Mouse (Mus musculus) CH12.LX (cell line): ENCODE measurements around the gene Scnn1g. TPM values are rescaled to one million over a fixed set of nuclear protein-coding genes. Genes with fewer than 3 reads are reported as not detected.

Source experiments
- DNase-seq: peaks from one replicate; pipeline ENCODE4 v3.0.0-alpha.2; 2013; ENCODE audit errors: extremely low read depth
- H3K27ac ChIP-seq: 2 replicates; pipeline ENCODE4 v1.5.1; 2012; ENCODE audit warnings: low read depth, mild to moderate bottlenecking, control low read depth, moderate library complexity; ENCODE audit not compliant: insufficient read depth
- H3K27me3 ChIP-seq: replicated peaks from 2 replicates; pipeline ENCODE3; 2012; ENCODE audit warnings: inconsistent platforms
- H3K36me3 ChIP-seq, 2 experiments: replicated peaks in 1 of 2; 2 replicates each; pipeline versions ENCODE3 to v1.6.1; 2012; ENCODE audit warnings: inconsistent platforms in 1 of 2, low read length in 1 of 2, mild to moderate bottlenecking in 1 of 2, mixed read lengths in 1 of 2, moderate library complexity in 1 of 2; ENCODE audit not compliant: control insufficient read depth in 1 of 2, insufficient read depth in 1 of 2
- H3K4me1 ChIP-seq, 2 experiments: 2 replicates each; pipeline ENCODE4 v1.6.1; 2012; ENCODE audit warnings: inconsistent platforms in 1 of 2, moderate library complexity in 1 of 2; ENCODE audit not compliant: insufficient read depth in 2 of 2, control insufficient read depth in 1 of 2
- H3K4me2 ChIP-seq: 2 replicates; pipeline ENCODE4 v1.6.1; 2012; ENCODE audit warnings: low read depth, mild to moderate bottlenecking, control low read depth; ENCODE audit not compliant: poor library complexity, insufficient read depth, severe bottlenecking
- H3K4me3 ChIP-seq, 3 experiments: fragments of 150-350 bp in 1 of 3; sonication (generic) in 1 of 3; replicated peaks in 1 of 3; 2 replicates each; pipeline versions ENCODE3 to v1.5.1; 2011 to 2012; ENCODE audit warnings: low read depth in 2 of 3, low read length in 2 of 3, mild to moderate bottlenecking in 2 of 3, moderate library complexity in 2 of 3, control low read depth in 1 of 3, improper control_type of control experiment in 1 of 3, inconsistent platforms in 1 of 3, mixed read lengths in 1 of 3; ENCODE audit not compliant: poor library complexity in 1 of 3
- H3K79me2 ChIP-seq: replicated peaks from 2 replicates; pipeline ENCODE4 v1.6.1; 2012; ENCODE audit warnings: mild to moderate bottlenecking, moderate library complexity; ENCODE audit not compliant: control insufficient read depth, poor library complexity, insufficient read depth, severe bottlenecking; ENCODE audit errors: extremely low read depth
- H3K9ac ChIP-seq: 2 replicates; pipeline ENCODE4 v1.6.1; 2012; ENCODE audit warnings: low read depth, mild to moderate bottlenecking, control low read depth, moderate library complexity; ENCODE audit not compliant: insufficient read depth
- H3K9me3 ChIP-seq: replicated peaks from 2 replicates; pipeline ENCODE3; 2012; ENCODE audit warnings: low read length, inconsistent platforms, mixed read lengths
- BHLHE40 ChIP-seq: IDR thresholded peaks from 2 replicates; pipeline ENCODE4 v1.6.1; 2011; ENCODE audit warnings: mild to moderate bottlenecking, low read depth, low read length, improper control_type of control experiment
- CHD2 ChIP-seq: IDR thresholded peaks from 2 replicates; pipeline ENCODE4 v1.6.1; 2011; ENCODE audit warnings: low read length, improper control_type of control experiment
- CTCF ChIP-seq, 2 experiments: IDR thresholded peaks in 1 of 2; conservative IDR thresholded peaks in 1 of 2; 2 replicates each; pipeline ENCODE4 v1.5.1; 2011 to 2012; ENCODE audit warnings: low read depth in 2 of 2, low read length in 2 of 2, improper control_type of control experiment in 1 of 2, inconsistent platforms in 1 of 2, mild to moderate bottlenecking in 1 of 2, moderate library complexity in 1 of 2
- E2F4 ChIP-seq: IDR thresholded peaks from 2 replicates; pipeline ENCODE4 v1.6.1; 2011; ENCODE audit warnings: low read depth, low read length, improper control_type of control experiment; ENCODE audit not compliant: insufficient replicate concordance
- ELF1 ChIP-seq: IDR thresholded peaks from 2 replicates; pipeline ENCODE4 v1.6.1; 2014; ENCODE audit warnings: low read depth, mild to moderate bottlenecking, inconsistent platforms, low read length, improper control_type of control experiment
- EP300 ChIP-seq: IDR thresholded peaks from 2 replicates; pipeline ENCODE4 v1.6.1; 2011; ENCODE audit warnings: low read length, improper control_type of control experiment
- IRF4 ChIP-seq: IDR thresholded peaks from 2 replicates; pipeline ENCODE4 v1.6.1; 2014; ENCODE audit warnings: low read depth, mild to moderate bottlenecking, inconsistent platforms, low read length, improper control_type of control experiment
- KAT2A ChIP-seq: IDR thresholded peaks from 2 replicates; pipeline ENCODE4 v1.6.1; 2012; ENCODE audit warnings: low read length, improper control_type of control experiment, inconsistent platforms; ENCODE audit not compliant: insufficient replicate concordance
- MAFK ChIP-seq: IDR thresholded peaks from 2 replicates; pipeline ENCODE4 v1.6.1; 2011; ENCODE audit warnings: low read length, improper control_type of control experiment; ENCODE audit not compliant: insufficient replicate concordance
- MAX ChIP-seq: IDR thresholded peaks from 2 replicates; pipeline ENCODE4 v1.6.1; 2011; ENCODE audit warnings: low read length, improper control_type of control experiment
- MYC ChIP-seq: IDR thresholded peaks from 2 replicates; pipeline ENCODE4 v1.6.1; 2011; ENCODE audit warnings: low read depth, mild to moderate bottlenecking, improper control_type of control experiment, low read length
- NELFE ChIP-seq: IDR thresholded peaks from 2 replicates; pipeline ENCODE4 v1.6.1; 2011; ENCODE audit warnings: low read depth, low read length, improper control_type of control experiment
- NRF1 ChIP-seq: IDR thresholded peaks from 2 replicates; pipeline ENCODE4 v1.6.1; 2014; ENCODE audit warnings: low read depth, mild to moderate bottlenecking, inconsistent platforms, low read length, improper control_type of control experiment, moderate library complexity
- POLR2A ChIP-seq: IDR thresholded peaks from 2 replicates; pipeline ENCODE4 v1.6.1; 2011; ENCODE audit warnings: low read depth, mild to moderate bottlenecking, improper control_type of control experiment, low read length
- POLR2AphosphoS2 ChIP-seq: IDR thresholded peaks from 2 replicates; pipeline ENCODE4 v1.6.1; 2011; ENCODE audit warnings: low read depth, low read length, improper control_type of control experiment
- RAD21 ChIP-seq: IDR thresholded peaks from 2 replicates; pipeline ENCODE4 v1.6.1; 2011; ENCODE audit warnings: low read depth, mild to moderate bottlenecking, low read length, improper control_type of control experiment, moderate library complexity
- RCOR1 ChIP-seq: conservative IDR thresholded peaks from 2 replicates; pipeline ENCODE4 v1.6.1; 2012; ENCODE audit warnings: low read depth, mild to moderate bottlenecking, inconsistent platforms, low read length, improper control_type of control experiment
- TBP ChIP-seq: conservative IDR thresholded peaks from 2 replicates; pipeline ENCODE4 v1.6.1; 2011; ENCODE audit warnings: low read depth, low read length, improper control_type of control experiment
- UBTF ChIP-seq: IDR thresholded peaks from 2 replicates; pipeline ENCODE4 v1.6.1; 2012; ENCODE audit warnings: low read depth, mild to moderate bottlenecking, inconsistent platforms, low read length, improper control_type of control experiment, moderate library complexity
- USF1 ChIP-seq: IDR thresholded peaks from 2 replicates; pipeline ENCODE4 v1.6.1; 2014; ENCODE audit warnings: low read depth, mild to moderate bottlenecking, inconsistent platforms, low read length, improper control_type of control experiment
- USF2 ChIP-seq: conservative IDR thresholded peaks from 2 replicates; pipeline ENCODE4 v1.6.1; 2011; ENCODE audit warnings: low read depth, low read length, improper control_type of control experiment
- ZC3H11A ChIP-seq: IDR thresholded peaks from 2 replicates; pipeline ENCODE4 v1.6.1; 2012; ENCODE audit warnings: low read depth, mild to moderate bottlenecking, inconsistent platforms, low read length, improper control_type of control experiment
- ZKSCAN1 ChIP-seq: IDR thresholded peaks from 2 replicates; pipeline ENCODE4 v1.6.1; 2012; ENCODE audit warnings: low read depth, inconsistent platforms, low read length, improper control_type of control experiment, borderline replicate concordance
- ZNF384 ChIP-seq: IDR thresholded peaks from 2 replicates; pipeline ENCODE4 v1.6.1; 2012; ENCODE audit warnings: low read depth, low read length, improper control_type of control experiment, inconsistent platforms
- dilution Hi-C: fragments of 300-500 bp; cut with MboI; formaldehyde crosslinking; loops from 2 replicates; pipeline ENCODE4 v1.14.3; 2020; ENCODE audit warnings: low sequenced_read_pairs; ENCODE audit not compliant: extremely low pct_unique_long_range_greater_than_20kb, extremely low pct_ligation_motif_present
- in situ Hi-C: fragments of 300-500 bp; cut with MboI; formaldehyde crosslinking; loops from 3 replicates; pipeline ENCODE4 v1.14.3; 2019; ENCODE audit warnings: low sequenced_read_pairs, low pct_ligation_motif_present, low pct_unique_long_range_greater_than_20kb, mixed read lengths
- polyA plus RNA-seq: library from polyadenylated mRNA; unstranded; fragments of >175 nt; gene quantifications from 2 replicates; pipeline ENCODE4 v1.2.1, GENCODE M21; 2012; ENCODE audit warnings: low read depth; ENCODE audit not compliant: insufficient read length
- total RNA-seq, 2 experiments: library from RNA; depleted of rRNA; stranded (reverse); fragments of 300-350 nt in 1 of 2; fragments of >200 nt in 1 of 2; gene quantifications; 2 replicates each; pipeline ENCODE4 v1.2.3; 2012 to 2014

Scnn1g gene
- total and polyA plus RNA-seq, 3 experiments, result not detected

DNA sequence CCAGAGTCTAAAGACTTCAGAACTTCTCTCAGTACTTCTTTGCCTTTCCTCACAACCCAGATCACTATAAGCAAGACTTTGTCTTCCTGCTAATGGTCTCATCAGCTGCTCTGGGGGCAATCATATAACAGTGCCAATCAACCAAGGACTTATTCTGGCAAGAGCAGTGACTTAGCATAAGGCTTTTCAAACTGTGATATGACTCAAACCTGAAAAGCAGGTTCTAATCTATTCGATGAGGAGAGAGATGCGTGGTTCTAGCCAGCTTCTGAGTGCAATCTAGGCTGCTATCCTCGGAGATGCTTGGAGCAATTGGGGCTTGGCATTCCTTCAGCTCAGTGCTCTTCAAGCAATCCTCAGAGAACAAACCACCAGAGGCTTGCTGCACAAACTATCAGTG, 44.7 kb downstream of the Scnn1g start:
- H3K27ac ChIP-seq, result no peak overlapping the region
- H3K4me3 ChIP-seq, result no peak overlapping the region
- no peak overlapping the region for H3K9ac ChIP-seq
- no peak for DNase-seq
- H3K36me3 ChIP-seq, result no peaks in the 10 kb centered on the region
- H3K9me3 ChIP-seq, result no peaks in the 10 kb centered on the region
- H3K4me2 ChIP-seq, result no peak overlapping the region
- H3K4me1 ChIP-seq, result no peaks in the 10 kb centered on the region
- peaks cover 1% of the 10 kb centered on the region for H3K27me3 ChIP-seq
- dilution Hi-C loops (no loop called here), in situ Hi-C loops (no loop called here)
- TF ChIP-seq USF1 (no peak), POLR2A (no peak), MAFK (no peak), MAX (no peak), MYC (no peak), USF2 (no peak), CTCF (conservative IDR thresholded peaks at IDR 0.05 in 1 of 2, IDR thresholded peaks at IDR 0.05 in 1 of 2; ENCODE audit: low read depth in 2 of 2, low read length in 2 of 2) (no peak), IRF4 (no peak), ZNF384 (no peak), CHD2 (no peak), NRF1 (no peak)
- no peaks in the 10 kb centered on the region for H3K79me2 ChIP-seq

DNA sequence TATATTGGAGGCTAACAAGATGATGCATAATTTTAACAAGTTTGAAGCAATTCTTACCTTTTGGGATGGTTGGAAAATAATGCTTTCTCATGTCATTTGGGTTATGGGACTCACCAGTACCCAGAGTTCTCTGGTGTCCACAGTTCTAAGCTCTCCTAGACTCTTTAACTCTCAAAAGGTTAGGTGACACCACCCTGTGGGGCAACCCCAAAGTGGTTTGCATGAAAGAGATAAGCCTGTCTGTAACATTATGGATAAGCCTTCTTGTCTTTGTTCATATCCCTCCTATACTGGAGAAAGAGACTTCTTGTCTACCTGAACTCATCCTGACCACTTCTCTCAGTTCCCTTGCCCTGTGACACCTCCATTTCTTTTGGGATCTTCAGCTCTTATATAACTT, 45.1 kb downstream of the Scnn1g start:
- Histone ChIP-seq H3K4me2 (no peak overlapping the region), H3K9ac (no peak overlapping the region), H3K27ac (no peak overlapping the region), H3K36me3 (no peaks in the 10 kb centered on the region), H3K9me3 (no peaks in the 10 kb centered on the region), H3K4me3 (no peak overlapping the region), H3K79me2 (no peaks in the 10 kb centered on the region), H3K4me1 (no peaks in the 10 kb centered on the region), H3K27me3 (peaks cover 1% of the 10 kb centered on the region)
- TF ChIP-seq ZC3H11A (no peak), IRF4 (no peak), MAX (no peak), USF2 (no peak), NELFE (no peak), ELF1 (no peak), USF1 (no peak), RAD21 (no peak), TBP (no peak), RCOR1 (no peak), KAT2A (no peak), ZKSCAN1 (no peak), E2F4 (no peak), POLR2AphosphoS2 (no peak), EP300 (no peak), UBTF (no peak), BHLHE40 (no peak)
- in situ Hi-C loops, result no loop called here
- DNase-seq, result no peak
- dilution Hi-C loops, result no loop called here
